Mouse (Mus musculus) small intestine, adult 2 months (tissue): ENCODE results near the gene Pkn1. TPM values are rescaled to one million over a fixed set of nuclear protein-coding genes. Genes with fewer than 3 reads are reported as not detected.

Experiments used
- H3K27ac ChIP-seq: fragments of 200-500 bp; 2 replicates; pipeline ENCODE4 v1.5.1; 2012; ENCODE audit warnings: low read depth, low read length, control low read depth, inconsistent platforms; ENCODE audit not compliant: insufficient read depth
- H3K27me3 ChIP-seq: fragments of 200-500 bp; 2 replicates; pipeline ENCODE4 v1.6.1; 2012; ENCODE audit warnings: mild to moderate bottlenecking, moderate library complexity, low read length, inconsistent platforms; ENCODE audit not compliant: control insufficient read depth, insufficient read depth
- H3K36me3 ChIP-seq: fragments of 200-500 bp; 2 replicates; pipeline ENCODE4 v1.6.1; 2012; ENCODE audit warnings: mild to moderate bottlenecking, low read length, control low read depth, inconsistent platforms; ENCODE audit not compliant: control insufficient read depth, insufficient read depth
- H3K4me1 ChIP-seq: fragments of 200-500 bp; 2 replicates; pipeline ENCODE4 v1.6.1; 2012; ENCODE audit warnings: low read length, inconsistent platforms, mixed read lengths; ENCODE audit not compliant: control insufficient read depth, insufficient read depth, insufficient read length
- H3K4me3 ChIP-seq: fragments of 200-500 bp; 2 replicates; pipeline ENCODE4 v1.5.1; 2012; ENCODE audit warnings: low read depth, mild to moderate bottlenecking, control low read depth, inconsistent platforms, low read length, moderate library complexity
- CTCF ChIP-seq: fragments of 200-500 bp; IDR thresholded peaks from 2 replicates; pipeline ENCODE4 v1.5.1; 2012; ENCODE audit warnings: low read depth, mild to moderate bottlenecking, control low read depth, inconsistent platforms, low read length, moderate library complexity, mixed read lengths; ENCODE audit not compliant: insufficient replicate concordance, insufficient read length; ENCODE audit errors: extremely low read depth
- POLR2A ChIP-seq: fragments of 200-500 bp; IDR thresholded peaks from 2 replicates; pipeline ENCODE4 v1.6.1; 2012; ENCODE audit warnings: low read depth, mild to moderate bottlenecking, control low read depth, inconsistent platforms, low read length, moderate library complexity
- WGBS: fragments of 180-500 bp; shearing (Covaris S2); methylation state at CpG from one replicate; pipeline ENCODE4 v1.1.7; 2018; 5-methylcytosine and 5-hydroxymethylcytosine counted together
- polyA plus RNA-seq: library from polyadenylated mRNA; depleted of rRNA; stranded (reverse); fragments of >200 nt; gene quantifications from 2 replicates; pipeline ENCODE4 v1.2.3, GENCODE M21; 2012

The Pkn1 gene
- polyA plus RNA-seq, 1 experiment: 117 TPM

DNA sequence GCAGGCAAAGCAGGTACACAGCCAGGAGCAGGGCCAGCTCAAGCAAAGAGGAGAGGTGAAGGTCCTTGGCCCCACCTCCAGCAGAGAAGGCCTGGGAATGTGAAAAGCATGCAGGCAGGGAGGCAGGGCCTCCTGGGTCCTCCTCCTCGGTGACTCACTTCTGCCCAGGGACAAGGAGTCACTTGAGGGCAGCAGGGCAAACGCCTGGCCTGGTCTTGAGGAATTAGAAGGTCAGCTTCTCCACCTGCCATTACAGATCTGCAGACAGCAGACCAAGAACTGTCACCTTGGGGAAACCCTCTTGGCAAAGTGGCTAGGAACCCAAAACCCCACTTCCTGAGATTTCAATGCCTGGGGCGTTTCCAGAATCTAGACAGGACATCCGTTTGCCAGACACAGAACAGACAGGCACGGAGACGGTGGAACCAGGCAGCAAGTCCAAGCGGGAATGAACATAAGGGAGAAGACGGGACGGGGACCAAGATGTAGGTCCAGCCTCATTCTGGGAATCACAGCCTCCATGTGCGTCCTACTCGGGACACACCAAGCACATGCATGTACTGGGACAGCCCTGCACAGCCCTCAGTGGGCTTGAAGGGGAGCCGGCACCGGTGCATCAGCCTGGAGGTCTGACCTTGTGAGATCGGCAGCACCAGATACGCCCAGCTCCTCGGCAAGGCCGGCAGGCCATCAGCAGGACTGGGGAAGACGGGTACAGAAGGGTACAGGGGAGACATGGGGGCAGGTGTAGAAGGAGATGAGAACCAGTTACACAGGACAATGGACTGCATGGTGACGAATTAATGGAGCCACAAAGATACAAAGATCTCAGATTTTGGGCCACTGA lies 1.4 kb downstream of the Pkn1 start:
- Histone ChIP-seq H3K4me3 (peak overlapping the region; percentile 95), H3K4me1 (peaks cover 39% of the 10 kb centered on the region), H3K27me3 (no peaks in the 10 kb centered on the region), H3K27ac (peak overlapping the region; percentile 93), H3K36me3 (peaks cover 2% of the 10 kb centered on the region; the same call in 1 of the 2 replicates)
- 9% methylated on average over 19 of the region's 19 CpGs for WGBS
- peak; percentile 14; the same call in 1 of the 2 replicates for TF ChIP-seq POLR2A
- peak; percentile 3; the same call in 1 of the 2 replicates for TF ChIP-seq CTCF

DNA sequence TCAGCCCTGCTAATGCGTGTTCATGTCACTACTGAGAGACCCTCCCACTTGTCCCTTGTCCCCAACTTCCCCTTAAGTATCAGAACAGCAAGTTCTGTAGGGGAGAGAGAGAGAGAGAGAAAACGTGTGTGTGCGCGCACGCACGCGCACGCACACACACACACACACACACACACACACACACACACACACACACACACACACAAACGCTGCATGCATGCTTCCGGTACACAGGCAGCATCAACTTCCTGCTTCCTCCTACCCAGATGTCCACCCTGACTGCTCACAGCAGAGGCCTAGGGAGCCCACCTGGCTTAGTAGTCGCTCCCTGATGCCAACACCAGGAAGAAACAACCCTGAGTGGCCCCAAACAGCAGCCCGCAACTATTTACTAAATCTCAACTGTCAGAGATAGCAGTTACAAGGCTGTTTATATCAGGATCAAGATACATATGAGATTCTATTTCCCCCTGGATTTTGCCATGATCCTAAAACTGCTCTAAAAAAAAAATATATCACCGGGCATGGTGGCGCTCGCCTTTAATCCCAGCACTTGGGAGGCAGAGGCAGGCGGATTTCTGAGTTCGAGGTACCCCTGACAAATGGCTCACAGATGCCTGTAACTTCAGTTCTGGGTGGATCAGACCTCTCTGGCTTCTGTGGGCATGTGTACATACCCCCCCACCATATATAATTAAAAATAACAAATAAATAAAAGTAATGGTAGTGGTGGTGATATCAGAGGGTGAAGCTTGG lies 3.5 kb downstream of the Pkn1 start:
- 49% methylated on average over 12 of the region's 17 CpGs for WGBS
- no peak overlapping the region for H3K27ac ChIP-seq
- TF ChIP-seq CTCF (no peak), POLR2A (no peak)

GRCm38 (mm10) chr8:83694369-83695160 lies 4.4 kb downstream of the Pkn1 start:
- 32% methylated on average over 11 of the region's 11 CpGs for WGBS
- Histone ChIP-seq H3K4me1 (peaks cover 39% of the 10 kb centered on the region), H3K4me3 (no peak overlapping the region), H3K36me3 (peaks cover 29% of the 10 kb centered on the region), H3K27me3 (no peaks in the 10 kb centered on the region), H3K27ac (no peak overlapping the region)
- TF ChIP-seq CTCF (no peak), POLR2A (no peak)

More for the DNA sequence above, 3.5 kb downstream of the Pkn1 start:
- no peak overlapping the region for H3K4me3 ChIP-seq
- H3K4me1 ChIP-seq: peaks cover 39% of the 10 kb centered on the region
- H3K27me3 ChIP-seq: no peaks in the 10 kb centered on the region
- H3K36me3 ChIP-seq: peaks cover 23% of the 10 kb centered on the region

- peaks cover 37% of the 10 kb centered on the region for H3K4me1 ChIP-seq
- no peak overlapping the region; the same call in 1 of the 2 replicates for H3K27ac ChIP-seq
- peak overlapping the region; percentile 12; the same call in 1 of the 2 replicates for H3K4me3 ChIP-seq
- H3K27me3 ChIP-seq: no peaks in the 10 kb centered on the region
- peaks cover 31% of the 10 kb centered on the region for H3K36me3 ChIP-seq
- TF ChIP-seq POLR2A: no peak
- TF ChIP-seq CTCF: no peak
- 62% methylated on average over 10 of the region's 10 CpGs for WGBS
Observed at GRCm38 (mm10) chr8:83693609-83694236, 5.3 kb downstream of the Pkn1 start.

- Histone ChIP-seq H3K27me3 (no peaks in the 10 kb centered on the region), H3K4me1 (peaks cover 6% of the 10 kb centered on the region; the same call in 1 of the 2 replicates), H3K36me3 (peaks cover 48% of the 10 kb centered on the region), H3K27ac (no peak overlapping the region), H3K4me3 (no peak overlapping the region)
- TF ChIP-seq CTCF (no peak), POLR2A (no peak)
- 93% methylated on average over 6 of the region's 6 CpGs for WGBS
Observed at GRCm38 (mm10) chr8:83689264-83689663, 9.7 kb downstream of the Pkn1 start.

DNA sequence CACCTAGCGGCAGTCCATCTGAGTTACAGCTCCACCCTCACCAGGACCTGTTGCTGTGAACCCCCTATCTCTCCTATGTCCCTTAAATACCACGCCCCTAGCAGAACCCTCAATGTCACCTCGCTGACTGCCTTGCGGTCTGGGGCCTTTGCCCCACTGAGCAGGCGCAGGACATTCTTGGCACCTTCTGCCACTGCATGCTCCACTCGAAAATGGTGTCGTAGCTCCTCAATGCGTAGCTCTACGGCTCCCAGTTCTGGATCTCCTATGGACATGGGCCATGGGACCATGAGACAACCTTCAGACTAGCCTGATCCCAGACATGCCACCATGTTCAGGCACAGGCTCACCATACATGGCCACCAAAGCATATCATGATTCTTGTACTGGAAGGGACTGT lies 14.5 kb downstream of the Pkn1 start:
- Histone ChIP-seq H3K27me3 (no peaks in the 10 kb centered on the region), H3K27ac (no peak overlapping the region), H3K36me3 (peaks cover 60% of the 10 kb centered on the region), H3K4me1 (no peaks in the 10 kb centered on the region), H3K4me3 (no peak overlapping the region)
- no peak for TF ChIP-seq POLR2A
- WGBS: 96% methylated on average over 9 of the region's 9 CpGs
